Mouse (Mus musculus) gonadal fat pad, adult 2 months (tissue): ENCODE measurements around the gene Nexn. TPM values are rescaled to one million over a fixed set of nuclear protein-coding genes. Genes with fewer than 3 reads are reported as not detected.
"Not testable (repeated sequence)": the region's sequence is repeated elsewhere in the genome, so short reads cannot be mapped to it uniquely, and the experiment has no call there.

Source experiments
- DNase-seq: peaks from one replicate; pipeline ENCODE4 v3.0.0-alpha.2; 2012; ENCODE audit warnings: low read depth
- polyA plus RNA-seq: library from polyadenylated mRNA; depleted of rRNA; stranded (reverse); fragments of >200 nt; gene quantifications from 2 replicates; pipeline ENCODE4 v1.2.3, GENCODE M21; 2012

Nexn gene
- polyA plus RNA-seq, 1 experiment: 0.47 TPM

DNA sequence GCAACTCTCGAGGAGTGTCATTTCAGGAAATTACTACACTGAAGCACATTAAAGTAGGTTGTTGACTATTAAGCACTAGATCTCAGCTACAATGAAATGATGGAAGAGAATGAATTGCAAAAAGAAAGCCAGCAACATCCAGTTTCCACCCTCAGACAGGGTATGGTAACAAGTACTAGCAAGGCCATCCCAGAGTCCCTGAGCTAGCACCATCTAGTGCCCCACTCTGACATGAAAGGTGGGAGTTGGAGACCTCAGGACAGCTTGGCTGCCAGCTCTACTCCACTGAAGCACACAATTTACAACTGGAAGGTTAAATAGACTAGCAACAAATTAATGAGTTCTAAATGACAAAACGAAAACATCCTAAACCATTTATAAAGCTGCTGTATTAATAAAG lies 11.8 kb upstream of the Nexn start:
- DNase-seq: no peak

DNA sequence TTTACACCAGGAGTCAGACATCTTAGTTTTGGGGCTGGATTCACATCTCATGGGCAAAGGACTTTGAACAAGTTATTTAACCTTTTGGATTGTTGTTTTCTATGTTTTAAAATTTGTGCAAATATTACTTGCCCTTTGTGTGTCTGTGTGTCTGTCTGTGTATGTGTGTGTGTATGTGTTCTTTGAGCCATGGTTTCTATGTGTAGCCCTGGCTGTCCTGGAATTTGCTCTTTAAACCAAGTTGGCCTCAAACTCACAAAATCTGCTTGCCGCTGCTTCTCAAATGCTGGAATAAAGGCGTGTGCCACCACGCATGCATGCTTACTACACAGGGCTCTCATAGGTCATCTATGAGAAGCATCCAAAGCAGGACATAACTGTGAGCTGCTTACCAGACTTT lies 10.8 kb upstream of the Nexn start:
- DNase-seq: no peak

DNA sequence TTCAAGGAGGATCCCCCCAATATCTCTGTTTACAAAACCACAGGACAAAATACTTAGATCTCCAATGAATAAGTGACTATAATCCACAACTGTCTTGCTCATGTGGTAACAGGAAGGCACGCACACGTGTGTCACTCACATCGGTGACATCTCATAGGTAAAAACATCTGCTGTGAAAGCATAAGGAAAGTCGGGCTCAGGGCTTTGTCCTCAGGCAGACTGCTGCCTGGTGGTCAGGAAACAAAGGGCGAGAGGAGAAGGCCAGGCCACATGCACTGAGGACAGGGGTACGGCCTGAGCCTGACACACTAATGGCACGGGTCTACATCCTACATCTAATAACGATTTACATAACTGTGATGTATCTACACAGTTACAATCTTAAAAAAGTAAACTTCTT lies 8.9 kb upstream of the Nexn start:
- DNase-seq: no peak

DNA sequence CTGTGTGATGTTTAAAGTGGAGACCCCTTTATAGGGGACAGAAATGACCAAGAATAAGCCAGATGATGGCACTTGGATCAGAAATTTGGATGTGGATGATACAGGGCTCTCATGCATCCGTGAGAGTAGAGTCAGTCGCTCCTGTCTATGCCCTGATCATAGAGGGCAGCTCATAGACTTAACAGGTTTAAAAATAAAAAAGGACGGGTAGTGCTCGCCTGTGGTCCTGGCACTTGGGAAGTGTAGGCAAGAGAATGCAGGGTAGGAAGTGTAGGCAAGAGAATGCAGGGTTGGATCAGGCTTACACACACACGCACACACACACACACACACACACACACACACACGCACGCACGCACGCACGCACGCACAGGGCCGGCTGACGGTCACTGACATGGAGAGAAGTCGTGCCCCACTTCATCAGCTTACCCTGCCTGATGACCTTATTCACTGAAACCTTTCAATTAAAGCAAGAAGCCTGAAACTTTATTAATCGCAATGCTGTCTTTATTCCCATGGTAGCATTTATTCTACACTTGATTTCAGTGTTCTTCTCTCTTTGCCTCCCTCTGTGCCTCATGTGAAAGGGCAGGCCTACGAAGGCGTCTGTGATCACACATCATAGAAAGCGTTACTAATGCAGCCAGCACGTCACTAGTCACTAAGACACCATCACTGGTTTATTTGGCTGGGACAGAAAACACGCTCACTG lies 7.0 kb upstream of the Nexn start:
- no peak for DNase-seq

DNA sequence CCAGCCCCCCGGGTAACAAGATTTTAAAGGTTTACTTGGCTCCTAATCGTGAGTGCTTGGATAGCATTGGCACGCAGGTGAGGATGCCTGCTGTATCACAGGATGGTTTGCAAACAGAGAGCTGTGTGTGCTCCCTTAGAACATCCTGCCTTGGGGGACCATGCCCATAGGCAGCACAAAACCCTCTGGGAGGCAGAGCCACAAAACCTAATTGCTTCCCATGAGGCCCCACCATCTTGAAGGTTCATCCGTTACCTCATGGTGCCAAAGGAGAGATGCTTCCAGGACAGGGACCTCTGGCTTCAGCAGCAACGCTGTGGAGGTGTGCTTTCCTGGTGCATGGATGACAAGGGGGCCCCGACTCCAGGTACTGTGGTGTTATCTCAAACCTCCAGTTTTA lies 5.7 kb upstream of the Nexn start:
- no peak for DNase-seq

DNA sequence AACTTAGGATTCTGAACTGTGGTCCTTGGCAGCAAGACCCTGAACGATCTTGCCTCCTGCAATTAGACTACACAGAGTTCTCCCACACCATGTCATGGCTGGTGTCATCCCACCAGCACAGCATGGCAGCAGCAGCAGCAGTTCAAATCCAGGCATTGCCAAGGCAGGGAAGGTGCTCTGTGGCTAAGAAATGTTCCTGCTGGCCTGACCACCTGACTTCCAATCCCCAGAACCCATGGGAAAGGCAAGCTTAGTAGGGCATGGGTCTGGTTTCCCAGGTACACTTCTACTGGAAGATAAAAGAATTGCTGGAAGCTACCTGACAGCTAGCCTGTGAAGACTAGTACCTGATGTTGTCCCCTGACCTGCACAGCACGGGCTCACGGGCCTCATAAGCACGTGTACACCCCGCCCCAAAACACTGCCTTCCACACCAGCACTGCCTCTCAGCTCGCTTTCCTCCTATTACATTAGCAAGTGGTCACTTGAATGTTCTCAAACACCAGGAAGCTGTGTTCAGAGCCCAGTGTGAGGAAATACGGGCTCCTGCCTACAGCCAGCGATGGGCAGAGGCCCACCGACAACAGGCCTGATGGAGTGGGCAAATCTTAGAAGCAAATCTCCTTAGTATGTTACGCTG lies 5.0 kb upstream of the Nexn start:
- no peak for DNase-seq

DNA sequence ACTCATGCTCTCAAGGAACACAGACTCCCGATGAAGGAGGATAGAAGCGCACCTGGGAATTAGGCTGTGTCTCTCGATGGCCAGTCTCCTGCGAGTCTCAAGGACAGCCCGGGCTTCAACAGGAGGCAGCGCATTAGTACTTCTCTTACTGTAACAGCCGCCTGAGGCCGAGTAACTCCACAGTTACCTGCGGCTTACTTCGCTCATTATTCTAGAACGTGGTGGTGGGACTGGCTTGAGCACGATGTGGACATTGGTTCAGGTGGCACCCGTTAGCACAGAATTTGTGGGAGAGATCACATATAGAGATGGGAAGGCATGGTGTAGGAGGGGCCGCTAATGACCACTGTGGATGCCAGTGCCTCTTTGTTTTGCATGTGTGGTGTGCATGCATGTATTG lies 1.9 kb upstream of the Nexn start:
- no peak for DNase-seq

DNA sequence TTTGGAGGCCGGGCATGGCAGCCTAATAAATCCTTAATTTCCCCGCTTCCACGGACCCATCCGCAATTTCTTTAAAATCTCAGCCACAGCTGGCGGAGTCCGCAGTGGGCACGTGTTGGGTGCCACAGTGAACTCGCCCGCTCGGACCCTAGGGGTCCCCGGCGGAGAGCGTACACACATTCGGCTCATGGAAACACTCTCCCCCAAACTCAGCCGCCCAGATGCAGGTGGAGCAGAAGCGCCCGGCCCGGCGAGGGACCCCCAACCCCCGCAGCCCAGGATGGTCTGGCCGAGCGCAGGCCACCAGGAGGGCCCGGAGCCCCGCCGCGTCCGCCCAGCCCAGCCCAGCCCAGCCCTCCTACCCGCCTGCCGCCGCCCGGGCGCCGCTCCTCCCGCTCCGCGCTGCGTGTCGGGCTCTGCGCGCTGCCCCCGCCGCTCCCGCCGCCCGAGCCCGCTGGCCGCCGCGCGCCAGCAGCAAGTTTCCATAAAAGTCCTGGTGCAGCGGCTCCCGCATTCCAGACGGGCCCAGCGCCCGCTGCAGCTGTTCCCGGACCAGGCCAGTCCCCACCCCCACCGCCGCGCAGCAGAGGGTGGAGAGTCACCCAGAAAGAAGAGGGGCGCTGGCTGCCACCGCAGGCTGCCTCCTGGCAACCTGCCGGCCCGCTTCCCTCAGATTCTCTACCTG lies 657 bp downstream of the Nexn start:
- DNase-seq: no peak

DNA sequence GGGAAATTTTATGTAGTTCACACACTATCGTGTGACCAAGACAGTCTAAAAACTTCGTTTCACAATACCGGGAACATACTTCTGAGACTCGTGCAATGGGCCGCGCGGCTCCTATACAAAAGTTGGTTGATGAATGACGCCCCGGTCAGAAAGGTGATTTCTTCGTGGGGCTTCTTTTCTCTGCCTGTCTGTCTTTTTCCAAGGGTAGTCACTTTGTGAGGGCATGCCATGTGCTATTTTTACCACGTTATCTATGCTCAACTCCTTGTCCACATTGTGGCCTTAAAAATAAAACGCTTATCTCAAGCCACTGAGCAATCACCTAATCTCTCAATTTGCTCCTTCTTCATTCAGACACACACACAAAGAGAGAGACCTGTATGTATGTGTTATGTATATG lies 1.3 kb downstream of the Nexn start:
- DNase-seq: no peak

DNA sequence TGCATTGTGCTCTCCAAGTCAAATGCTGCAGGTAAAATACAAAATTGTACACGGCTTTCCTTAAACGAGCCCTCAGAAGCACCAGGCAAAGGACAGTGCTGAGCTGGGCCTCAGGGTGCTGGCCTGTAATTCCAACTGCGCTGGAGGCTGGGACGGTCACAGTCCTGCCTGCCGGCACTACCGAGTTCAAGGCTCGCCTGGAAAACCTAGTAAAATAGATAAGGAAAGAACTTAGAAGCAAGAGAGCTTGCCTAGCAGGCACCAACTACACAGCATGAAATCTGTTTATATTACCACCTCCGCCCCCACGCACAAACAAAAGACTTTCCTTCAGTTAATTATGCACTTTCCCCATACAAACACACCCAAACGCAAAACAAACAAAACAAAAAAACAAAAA lies 1.8 kb downstream of the Nexn start:
- DNase-seq: no peak

DNA sequence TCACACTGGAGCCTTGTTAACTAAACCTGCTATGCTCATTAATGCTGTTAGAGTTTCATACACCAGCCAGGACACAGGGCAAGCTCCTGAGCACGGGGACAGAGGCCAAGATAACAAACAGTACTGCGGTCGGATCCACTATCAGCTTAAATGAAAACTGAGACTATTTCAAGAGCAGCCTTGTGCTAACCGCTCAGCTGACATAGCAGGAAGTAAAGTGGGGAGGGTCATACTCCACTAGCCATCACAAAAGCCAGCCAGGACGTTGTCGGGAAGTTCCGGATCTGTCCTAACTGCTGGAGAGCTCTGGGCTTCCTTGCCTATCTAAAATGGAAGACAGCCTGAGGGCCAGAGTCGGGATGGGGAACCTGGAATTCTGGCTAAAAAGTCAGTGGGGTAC lies 4.2 kb downstream of the Nexn start:
- DNase-seq: no peak

DNA sequence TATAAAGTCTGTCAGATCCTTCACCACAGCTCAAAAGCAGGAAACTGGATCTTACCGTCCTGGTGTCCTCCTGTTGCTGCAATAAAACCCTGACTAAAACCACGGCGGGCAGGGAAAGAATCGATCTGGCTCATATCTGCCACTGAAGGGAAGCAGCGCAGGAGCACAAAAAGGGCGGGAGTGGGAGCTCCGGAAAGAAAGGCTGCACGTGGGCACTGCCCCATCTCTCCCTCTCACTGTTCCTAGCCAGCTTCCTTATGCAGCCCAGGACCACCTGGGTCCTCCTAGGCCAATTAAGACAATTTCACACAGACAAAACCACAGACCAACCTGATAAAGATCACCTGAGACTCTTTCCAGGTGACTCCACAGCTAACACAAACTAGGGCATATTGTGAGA lies 4.7 kb downstream of the Nexn start:
- no peak for DNase-seq

DNA sequence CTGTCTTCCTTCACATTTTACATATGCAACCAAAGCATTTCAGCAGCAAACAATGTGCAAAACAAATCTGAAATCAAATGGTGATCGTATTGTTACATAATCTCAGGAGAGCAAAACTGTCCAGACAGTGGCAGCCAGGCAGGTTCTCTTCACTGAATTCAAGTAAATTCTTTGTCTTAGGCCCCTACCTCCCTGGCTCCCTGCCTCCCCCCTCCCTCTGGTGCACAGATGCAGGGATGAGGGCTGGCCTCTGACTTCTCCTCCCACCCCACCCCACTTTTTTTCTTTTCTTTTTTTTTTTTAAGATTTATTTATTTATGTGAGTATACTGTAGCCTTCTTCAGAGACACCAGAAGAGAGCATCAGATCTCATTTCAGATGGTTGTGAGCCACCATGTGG lies 5.8 kb downstream of the Nexn start:
- DNase-seq: no peak

DNA sequence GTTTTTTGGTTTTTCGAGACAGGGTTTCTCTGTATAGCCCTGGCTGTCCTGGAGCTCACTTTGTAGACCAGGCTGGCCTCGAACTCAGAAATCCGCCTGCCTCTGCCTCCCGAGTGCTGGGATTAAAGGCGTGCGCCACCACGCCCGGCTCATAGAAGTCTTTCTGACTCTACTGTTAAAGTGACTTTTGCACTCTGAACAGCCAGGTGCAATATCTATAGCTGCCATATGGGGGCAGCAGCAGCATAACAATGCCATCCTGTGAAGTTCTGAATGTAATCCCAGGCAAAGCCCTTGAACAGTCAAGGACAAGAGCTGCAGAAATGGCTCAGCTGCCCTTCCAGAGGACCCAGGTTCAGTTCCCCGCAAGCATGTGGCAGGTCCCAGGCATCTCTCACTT lies 6.7 kb downstream of the Nexn start:
- DNase-seq: not testable (repeated sequence)

DNA sequence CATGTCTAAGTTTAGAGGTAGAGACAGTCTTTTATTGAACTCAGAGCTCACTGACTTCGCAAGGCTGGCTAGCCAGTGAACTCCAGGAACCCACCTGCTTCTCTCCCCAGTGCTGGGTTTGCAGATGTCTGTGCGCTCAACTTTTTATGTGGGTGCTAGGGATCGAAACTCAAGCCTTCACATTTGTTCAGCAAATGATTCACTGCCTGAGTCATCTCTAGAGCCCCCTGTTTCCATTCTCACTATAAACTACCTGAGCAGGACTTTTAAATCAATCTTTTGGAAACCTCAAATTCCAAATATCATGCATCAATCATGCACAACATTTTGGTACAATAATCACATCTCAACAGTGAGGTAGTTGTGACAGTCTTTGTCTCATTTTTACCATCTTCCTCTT lies 8.6 kb downstream of the Nexn start:
- no peak for DNase-seq

DNA sequence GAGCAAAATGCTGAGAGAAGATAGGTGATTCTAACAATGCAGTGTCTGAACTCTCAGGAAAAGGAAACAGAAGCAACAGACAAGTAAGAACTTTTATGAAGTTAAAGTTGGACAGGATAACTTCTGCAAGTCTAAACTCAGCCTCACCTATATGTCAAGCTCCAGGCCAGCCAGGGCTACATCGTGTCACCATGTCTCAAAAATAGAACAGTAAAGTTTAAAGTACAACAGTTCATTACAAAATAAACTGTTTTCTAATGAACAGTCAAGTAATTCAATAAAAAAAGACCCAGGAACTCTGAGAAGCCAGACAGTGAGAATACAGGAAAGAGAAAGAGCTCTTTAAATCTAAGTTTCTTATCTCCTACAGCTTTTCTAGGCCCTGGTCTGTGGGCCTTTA lies 15.7 kb downstream of the Nexn start:
- DNase-seq: no peak

DNA sequence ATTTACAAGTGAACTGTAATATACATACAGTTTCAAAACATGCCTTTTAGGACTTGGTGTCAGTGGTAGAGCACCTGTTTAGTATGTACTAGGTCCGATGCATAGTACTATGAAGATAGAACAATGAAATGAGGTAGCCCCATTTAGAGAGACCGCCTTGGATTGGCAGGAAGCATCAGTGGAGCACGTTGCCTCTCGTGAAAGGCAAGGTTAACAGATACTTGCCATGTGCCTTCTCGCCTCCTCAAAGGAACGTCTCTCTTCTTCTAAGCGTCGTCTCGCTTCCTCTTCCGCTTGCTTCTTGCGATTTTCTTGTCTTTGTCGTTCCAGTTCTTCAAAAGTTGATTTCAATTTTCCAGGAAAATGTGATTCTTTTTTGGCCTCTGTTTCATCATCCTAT lies 18.4 kb downstream of the Nexn start:
- no peak for DNase-seq

DNA sequence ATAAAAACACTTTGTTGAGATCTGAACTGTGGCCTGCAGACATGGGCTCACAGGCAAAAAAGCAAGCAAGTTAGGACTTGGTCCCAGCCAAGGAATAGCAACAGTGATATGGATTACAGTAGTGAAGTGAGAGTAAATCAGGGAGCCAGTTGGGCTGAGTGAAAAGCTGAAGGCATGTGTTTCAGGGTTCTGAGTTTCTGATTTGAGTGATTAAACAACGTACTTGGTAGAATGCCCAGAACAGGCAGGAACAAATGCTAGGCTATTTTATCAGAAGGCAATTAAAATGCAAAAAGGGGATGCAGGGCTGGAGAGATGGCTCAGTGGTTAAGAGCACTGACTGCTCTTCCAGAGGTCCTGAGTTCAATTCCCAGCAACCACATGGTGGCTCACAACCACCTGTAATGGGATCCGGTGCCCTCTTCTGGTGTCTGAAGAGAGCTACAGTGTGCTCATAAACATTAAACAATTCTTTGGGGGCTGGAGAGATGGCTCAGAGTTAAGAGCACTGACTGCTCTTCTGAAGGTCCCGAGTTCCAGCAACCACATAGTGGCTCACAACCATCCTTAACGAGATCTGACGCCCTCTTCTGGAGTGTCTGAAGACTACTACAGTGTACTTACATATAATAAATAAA lies 20.8 kb downstream of the Nexn start:
- DNase-seq: no peak

DNA sequence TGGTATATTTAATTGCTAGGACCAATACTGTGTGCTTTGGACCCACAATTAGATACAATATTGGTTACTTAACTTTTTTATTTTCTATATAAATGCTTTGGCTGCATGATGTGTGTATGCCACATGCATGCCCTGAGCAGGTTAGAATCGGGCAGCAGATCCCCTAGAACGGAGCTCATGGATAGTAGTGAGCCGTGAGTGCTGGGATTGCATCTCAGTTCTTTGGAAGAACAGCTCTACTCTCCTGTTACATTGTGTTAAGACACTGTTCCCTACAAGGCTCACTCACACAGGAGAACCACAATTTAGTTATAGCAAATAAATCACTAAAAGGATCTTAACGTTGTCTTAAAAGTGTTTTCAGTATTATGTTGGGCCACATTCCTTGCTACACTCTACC lies 22.8 kb downstream of the Nexn start:
- DNase-seq: no peak

DNA sequence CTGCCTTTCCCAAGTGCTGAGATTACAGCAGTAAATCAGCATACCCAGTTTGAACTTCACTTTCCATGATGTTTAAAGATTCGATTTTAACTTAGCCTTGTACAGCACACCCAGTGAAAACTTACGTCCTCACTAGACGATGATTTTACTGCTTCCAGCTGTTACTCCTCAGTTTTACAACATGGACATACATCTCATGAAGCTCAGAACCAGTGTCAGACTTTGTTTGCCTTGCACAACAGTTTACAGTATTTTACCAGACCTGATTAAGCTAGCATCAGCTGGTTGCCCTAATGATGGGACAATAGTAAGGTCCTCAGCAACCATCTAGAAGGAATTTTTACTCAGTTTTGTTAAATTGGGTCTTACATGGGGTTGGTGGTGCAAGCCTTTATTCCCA lies 25.1 kb downstream of the Nexn start:
- no peak for DNase-seq

DNA sequence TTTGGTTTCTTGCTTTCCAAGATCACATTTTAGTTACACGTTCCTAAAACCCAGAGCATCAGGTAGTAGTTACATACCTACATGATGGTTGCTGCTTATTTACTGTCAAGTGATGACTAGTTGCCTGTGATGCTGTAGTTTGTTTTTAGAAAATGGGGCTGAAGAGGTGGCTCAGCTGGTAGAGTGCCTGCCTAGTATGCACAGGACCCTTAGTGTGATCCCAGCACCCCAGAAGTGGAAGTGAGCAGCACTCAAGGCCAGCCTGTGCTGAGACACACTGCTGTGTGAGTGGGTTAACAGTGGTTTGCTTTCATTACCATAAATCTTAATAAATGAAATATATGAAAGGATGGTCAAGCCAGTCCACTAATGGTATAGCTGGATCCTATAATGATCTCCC lies 26.6 kb downstream of the Nexn start:
- no peak for DNase-seq

DNA sequence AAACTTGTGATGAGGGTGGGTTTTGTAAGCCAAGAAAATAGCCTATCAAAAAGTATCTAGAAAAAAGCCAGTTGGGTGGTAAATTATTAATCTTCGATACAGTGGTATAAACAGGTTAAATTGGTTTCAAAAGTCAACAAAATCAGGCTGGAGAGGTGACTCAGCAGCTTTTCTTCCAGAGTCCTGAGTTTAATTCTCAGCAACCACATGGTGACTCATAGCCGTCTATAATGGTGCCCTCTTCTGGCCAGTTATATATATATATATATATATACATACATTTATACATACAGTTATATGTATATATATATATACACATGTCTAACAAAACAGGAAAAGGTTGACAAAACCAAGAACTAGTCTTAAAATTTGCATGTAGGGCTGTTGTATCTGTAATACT lies 27.3 kb downstream of the Nexn start:
- no peak for DNase-seq

DNA sequence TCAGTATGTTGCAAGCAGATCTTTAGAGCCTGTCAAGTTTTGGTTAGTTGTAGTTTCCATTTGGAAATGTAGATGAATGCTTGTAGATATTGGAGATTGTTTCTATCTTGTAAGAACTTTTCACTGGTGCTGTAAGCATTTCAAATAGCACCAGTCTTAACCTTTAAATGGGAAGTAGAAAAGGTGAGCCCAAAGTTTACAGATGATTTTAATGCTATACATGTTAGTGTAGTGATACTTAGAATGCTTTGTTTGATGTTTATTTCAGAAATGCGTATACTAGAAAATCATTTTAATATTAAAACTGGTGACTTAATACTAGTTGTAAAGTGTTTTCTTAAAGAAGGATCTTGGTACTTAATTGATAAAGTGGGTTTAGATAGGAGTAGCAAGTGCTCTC lies 30.3 kb downstream of the Nexn start:
- DNase-seq: no peak
